Mouse (Mus musculus): ENCODE data around the gene Psmc1. TPM values are rescaled to one million over a fixed set of nuclear protein-coding genes. Genes with fewer than 3 reads are reported as not detected.

The Psmc1 gene
- polyA plus RNA-seq, 1 experiment from 2014 or later, result 413 TPM

GRCm38 (mm10) chr12:100143737-100144136 lies 33.8 kb downstream of the Psmc1 start:
- no peak overlapping the region for H3K4me3 ChIP-seq (ENCODE audit: low read depth, low read length)
- H3K27me3 ChIP-seq (ENCODE audit: control insufficient read depth, insufficient read depth, low read length), result no peaks in the 10 kb centered on the region
- 92% methylated on average over 9 of the region's 9 CpGs for WGBS
- no peak overlapping the region for H3K9ac ChIP-seq (ENCODE audit: low read length)
- DNase-seq (ENCODE audit: low spot score), result no peak
- no peak for ATAC-seq (ENCODE audit: insufficient number of reproducible peaks, low FRiP score, low TSS enrichment, low read depth)
- H3K4me2 ChIP-seq (ENCODE audit: low read depth, severe bottlenecking), result no peak overlapping the region
- H3K36me3 ChIP-seq (ENCODE audit: control insufficient read depth, insufficient read depth, low read length), result peaks cover 30% of the 10 kb centered on the region
- H3K9me3 ChIP-seq (ENCODE audit: control insufficient read depth, low read length), result no peaks in the 10 kb centered on the region
- H3K4me1 ChIP-seq (ENCODE audit: control insufficient read depth, insufficient read depth, low read length), result no peaks in the 10 kb centered on the region
- no peak overlapping the region for H3K27ac ChIP-seq (replicated peaks; ENCODE audit: low read depth, low read length)

GRCm38 (mm10) chr12:100144269-100144668 lies 34.3 kb downstream of the Psmc1 start:
- WGBS, result 87% methylated on average over 5 of the region's 5 CpGs
- ATAC-seq (ENCODE audit: insufficient number of reproducible peaks, low FRiP score, low TSS enrichment, low read depth), result no peak

GRCm38 (mm10) chr12:100152466-100152865 lies 42.5 kb downstream of the Psmc1 start:
- no peak overlapping the region for H3K9ac ChIP-seq (ENCODE audit: low read length)
- WGBS, result 90% methylated on average over 7 of the region's 7 CpGs
- DNase-seq (ENCODE audit: low spot score) (no peak), ATAC-seq (ENCODE audit: insufficient number of reproducible peaks, low FRiP score, low TSS enrichment, low read depth) (no peak)
- no peak overlapping the region for H3K4me3 ChIP-seq (ENCODE audit: low read depth, low read length)
- H3K36me3 ChIP-seq (ENCODE audit: control insufficient read depth, insufficient read depth, low read length), result peaks cover 6% of the 10 kb centered on the region
- H3K4me1 ChIP-seq (ENCODE audit: control insufficient read depth, insufficient read depth, low read length), result no peaks in the 10 kb centered on the region
- no peaks in the 10 kb centered on the region for H3K9me3 ChIP-seq (ENCODE audit: control insufficient read depth, low read length)
- H3K27me3 ChIP-seq (ENCODE audit: control insufficient read depth, insufficient read depth, low read length), result no peaks in the 10 kb centered on the region
- H3K4me2 ChIP-seq (ENCODE audit: low read depth, severe bottlenecking), result no peak overlapping the region
- no peak overlapping the region for H3K27ac ChIP-seq (replicated peaks; ENCODE audit: low read depth, low read length)

More at GRCm38 (mm10) chr12:100144269-100144668, 34.3 kb downstream of the Psmc1 start:
- no peak overlapping the region for H3K27ac ChIP-seq (replicated peaks; ENCODE audit: low read depth, low read length)
- H3K9me3 ChIP-seq (ENCODE audit: control insufficient read depth, low read length), result no peaks in the 10 kb centered on the region
- H3K4me3 ChIP-seq (ENCODE audit: low read depth, low read length), result no peak overlapping the region
- no peak overlapping the region for H3K4me2 ChIP-seq (ENCODE audit: low read depth, severe bottlenecking)
- no peak overlapping the region for H3K9ac ChIP-seq (ENCODE audit: low read length)
- H3K27me3 ChIP-seq (ENCODE audit: control insufficient read depth, insufficient read depth, low read length), result no peaks in the 10 kb centered on the region
- peaks cover 27% of the 10 kb centered on the region for H3K36me3 ChIP-seq (ENCODE audit: control insufficient read depth, insufficient read depth, low read length)
- DNase-seq (ENCODE audit: low spot score), result no peak
- no peaks in the 10 kb centered on the region for H3K4me1 ChIP-seq (ENCODE audit: control insufficient read depth, insufficient read depth, low read length)

- Histone ChIP-seq H3K27me3 (ENCODE audit: control insufficient read depth, insufficient read depth, low read length) (no peaks in the 10 kb centered on the region), H3K36me3 (ENCODE audit: control insufficient read depth, insufficient read depth, low read length) (no peaks in the 10 kb centered on the region), H3K4me1 (ENCODE audit: control insufficient read depth, insufficient read depth, low read length) (no peaks in the 10 kb centered on the region), H3K27ac (replicated peaks; ENCODE audit: low read depth, low read length) (peak within 1 kb of the TSS; percentile 30; the same call in 1 of the 2 replicates), H3K4me3 (ENCODE audit: low read depth, low read length) (peak within 1 kb of the TSS; percentile 39), H3K9ac (ENCODE audit: low read length) (peak within 1 kb of the TSS; percentile 38), H3K9me3 (ENCODE audit: control insufficient read depth, low read length) (no peaks in the 10 kb centered on the region), H3K4me2 (ENCODE audit: low read depth, severe bottlenecking) (peak within 1 kb of the TSS; percentile 39)
- WGBS, result under 1% methylated on average over 26 of the region's 26 CpGs
- peak; percentile 98 for ATAC-seq (ENCODE audit: insufficient number of reproducible peaks, low FRiP score, low TSS enrichment, low read depth)
- DNase-seq (ENCODE audit: low spot score), result peak; percentile 93
Measured at GRCm38 (mm10) chr12:100159261-100159975, 49.5 kb downstream of the Psmc1 start, which contains the start of gene Nrde2. Gene Nrde2, minus strand, starts transcription at chr12:100159653.

GRCm38 (mm10) chr12:100164991-100165500 lies 55.1 kb downstream of the Psmc1 start:
- H3K9ac ChIP-seq (ENCODE audit: low read length), result no peak overlapping the region
- H3K4me3 ChIP-seq (ENCODE audit: low read depth, low read length), result no peak overlapping the region
- no peak for DNase-seq (ENCODE audit: low spot score)
- no peaks in the 10 kb centered on the region for H3K27me3 ChIP-seq (ENCODE audit: control insufficient read depth, insufficient read depth, low read length)
- no peaks in the 10 kb centered on the region for H3K4me1 ChIP-seq (ENCODE audit: control insufficient read depth, insufficient read depth, low read length)
- H3K9me3 ChIP-seq (ENCODE audit: control insufficient read depth, low read length), result no peaks in the 10 kb centered on the region
- ATAC-seq (ENCODE audit: insufficient number of reproducible peaks, low FRiP score, low TSS enrichment, low read depth), result no peak
- H3K4me2 ChIP-seq (ENCODE audit: low read depth, severe bottlenecking), result no peak overlapping the region
- no peak overlapping the region for H3K27ac ChIP-seq (replicated peaks; ENCODE audit: low read depth, low read length)
- WGBS, result 78% methylated on average over 7 of the region's 7 CpGs
- H3K36me3 ChIP-seq (ENCODE audit: control insufficient read depth, insufficient read depth, low read length), result no peaks in the 10 kb centered on the region

- no peaks in the 10 kb centered on the region for H3K36me3 ChIP-seq (ENCODE audit: control insufficient read depth, insufficient read depth, low read length)
- H3K4me1 ChIP-seq (ENCODE audit: control insufficient read depth, insufficient read depth, low read length), result no peaks in the 10 kb centered on the region
- H3K27ac ChIP-seq (replicated peaks; ENCODE audit: low read depth, low read length), result no peak overlapping the region
- H3K4me2 ChIP-seq (ENCODE audit: low read depth, severe bottlenecking), result no peak overlapping the region
- ATAC-seq (ENCODE audit: insufficient number of reproducible peaks, low FRiP score, low TSS enrichment, low read depth), result no peak
- no peaks in the 10 kb centered on the region for H3K9me3 ChIP-seq (ENCODE audit: control insufficient read depth, low read length)
- 27% methylated on average over 3 of the region's 3 CpGs for WGBS
- H3K27me3 ChIP-seq (ENCODE audit: control insufficient read depth, insufficient read depth, low read length), result no peaks in the 10 kb centered on the region
- no peak overlapping the region for H3K4me3 ChIP-seq (ENCODE audit: low read depth, low read length)
- peak; percentile 55 for DNase-seq (ENCODE audit: low spot score)
- H3K9ac ChIP-seq (ENCODE audit: low read length), result no peak overlapping the region
Measured at GRCm38 (mm10) chr12:100166177-100166576, 56.2 kb downstream of the Psmc1 start.

GRCm38 (mm10) chr12:100166939-100167338 lies 57.0 kb downstream of the Psmc1 start:
- Histone ChIP-seq H3K9ac (ENCODE audit: low read length) (no peak overlapping the region), H3K27ac (replicated peaks; ENCODE audit: low read depth, low read length) (no peak overlapping the region), H3K9me3 (ENCODE audit: control insufficient read depth, low read length) (no peaks in the 10 kb centered on the region), H3K4me1 (ENCODE audit: control insufficient read depth, insufficient read depth, low read length) (no peaks in the 10 kb centered on the region), H3K4me2 (ENCODE audit: low read depth, severe bottlenecking) (no peak overlapping the region), H3K36me3 (ENCODE audit: control insufficient read depth, insufficient read depth, low read length) (no peaks in the 10 kb centered on the region), H3K4me3 (ENCODE audit: low read depth, low read length) (no peak overlapping the region), H3K27me3 (ENCODE audit: control insufficient read depth, insufficient read depth, low read length) (no peaks in the 10 kb centered on the region)
- DNase-seq (ENCODE audit: low spot score) (no peak), ATAC-seq (ENCODE audit: insufficient number of reproducible peaks, low FRiP score, low TSS enrichment, low read depth) (no peak)
- 87% methylated on average over 8 of the region's 8 CpGs for WGBS

GRCm38 (mm10) chr12:100167502-100167901 lies 57.5 kb downstream of the Psmc1 start:
- ATAC-seq (ENCODE audit: insufficient number of reproducible peaks, low FRiP score, low TSS enrichment, low read depth), result peak; percentile 31; the same call in 1 of the 2 replicates
- Histone ChIP-seq H3K4me3 (ENCODE audit: low read depth, low read length) (no peak overlapping the region), H3K4me2 (ENCODE audit: low read depth, severe bottlenecking) (peak overlapping the region; percentile 49; the same call in 1 of the 2 replicates)

More at GRCm38 (mm10) chr12:100167502-100167901, 57.5 kb downstream of the Psmc1 start:
- Histone ChIP-seq H3K36me3 (ENCODE audit: control insufficient read depth, insufficient read depth, low read length) (no peaks in the 10 kb centered on the region), H3K9ac (ENCODE audit: low read length) (no peak overlapping the region), H3K27ac (replicated peaks; ENCODE audit: low read depth, low read length) (no peak overlapping the region; the same call in 1 of the 2 replicates), H3K27me3 (ENCODE audit: control insufficient read depth, insufficient read depth, low read length) (no peaks in the 10 kb centered on the region), H3K4me1 (ENCODE audit: control insufficient read depth, insufficient read depth, low read length) (no peaks in the 10 kb centered on the region), H3K9me3 (ENCODE audit: control insufficient read depth, low read length) (no peaks in the 10 kb centered on the region)
- WGBS, result 76% methylated on average over 1 of the region's 1 CpGs
- no peak for DNase-seq (ENCODE audit: low spot score)
